Mouse (Mus musculus) thymus, postnatal 14 days (tissue): ENCODE measurements around the gene Klc3.
A peak's percentile ranks its signal among the peaks of the same experiment; 100 is the strongest.

Experiments used
- DNase-seq: peaks from one replicate; pipeline ENCODE4 v3.0.0; 2021

Klc3 gene

GRCm38 (mm10) chr7:19405417-19405816, 1.5 kb upstream of the Klc3 start:
- peak; percentile 88 for DNase-seq

GRCm38 (mm10) chr7:19404476-19404875, 572 bp upstream of the Klc3 start, which contains the start of gene Ckm:
Ckm (plus strand) TSS chr7:19404776.
- no peak for DNase-seq

GRCm38 (mm10) chr7:19402535-19403112, 1.3 kb downstream of the Klc3 start:
- DNase-seq = no peak

GRCm38 (mm10) chr7:19400946-19401345, 3.0 kb downstream of the Klc3 start:
- DNase-seq = no peak

GRCm38 (mm10) chr7:19399496-19400280, 4.2 kb downstream of the Klc3 start:
- DNase-seq = peak; percentile 81

GRCm38 (mm10) chr7:19394484-19394883, 9.4 kb downstream of the Klc3 start:
- no peak for DNase-seq

- DNase-seq = no peak
Observed at GRCm38 (mm10) chr7:19388699-19389413, 15.0 kb downstream of the Klc3 start.

- DNase-seq = no peak
Observed at GRCm38 (mm10) chr7:19383708-19384107, 20.2 kb downstream of the Klc3 start.

- peak; percentile 51 for DNase-seq
Observed at GRCm38 (mm10) chr7:19382166-19382541, 21.8 kb downstream of the Klc3 start.

GRCm38 (mm10) chr7:19381377-19382165, 22.3 kb downstream of the Klc3 start, which contains the start of gene Ercc2:
Ercc2 (plus strand) TSS chr7:19382010.
- peak; percentile 99 for DNase-seq

- DNase-seq = no peak
Observed at GRCm38 (mm10) chr7:19378049-19378448, 25.9 kb downstream of the Klc3 start.

- no peak for DNase-seq
Observed at GRCm38 (mm10) chr7:19376019-19376418, 27.9 kb downstream of the Klc3 start.

GRCm38 (mm10) chr7:19375368-19375767, 28.5 kb downstream of the Klc3 start:
- DNase-seq = no peak

- DNase-seq = no peak
Observed at GRCm38 (mm10) chr7:19373367-19373766, 30.5 kb downstream of the Klc3 start.

GRCm38 (mm10) chr7:19369823-19370425, 34.0 kb downstream of the Klc3 start:
- peak; percentile 86 for DNase-seq

- DNase-seq = no peak
Observed at GRCm38 (mm10) chr7:19368380-19368779, 35.5 kb downstream of the Klc3 start.

GRCm38 (mm10) chr7:19365376-19365775, 38.5 kb downstream of the Klc3 start:
- DNase-seq = no peak

GRCm38 (mm10) chr7:19363881-19364280, 40.0 kb downstream of the Klc3 start:
- DNase-seq = peak; percentile 81

- no peak for DNase-seq
Observed at GRCm38 (mm10) chr7:19362276-19362675, 41.6 kb downstream of the Klc3 start.

GRCm38 (mm10) chr7:19361720-19362119, 42.2 kb downstream of the Klc3 start:
- DNase-seq = peak; percentile 85

- peak; percentile 66 for DNase-seq
Observed at GRCm38 (mm10) chr7:19360944-19361343, 43.0 kb downstream of the Klc3 start.

- DNase-seq = peak; percentile 75
Observed at GRCm38 (mm10) chr7:19359892-19360641, 43.8 kb downstream of the Klc3 start.
